In genomic region chr5:62480967-62481366, GRCm38 (mm10) we compare ENCODE assay signal across 11 mouse cellular contexts.
A peak's percentile ranks its signal among the peaks of the same experiment; 100 is the strongest.
DNase-seq lines count a peak whose midpoint lies in the region; ATAC-seq and TF ChIP-seq lines count a peak whose summit lies in the region.
"Had no signal": no experiment of that assay in that cellular context is flagged by ENCODE, and none has a peak within 500 bp of the region (broad histone marks: within the 10 kb centered on the region; RNA-seq: fewer than 3 reads in every experiment).

No protein-coding gene starts in this region.

- TF ChIP-seq EP300 in lung, postnatal 0 days (IDR thresholded peaks at IDR 0.05), result no peak

- no peaks in the 10 kb centered on the region for H3K9me3 ChIP-seq in hindbrain, embryonic 14.5 days (ENCODE audit: control insufficient read depth, low read length)
- H3K9me3 ChIP-seq in hindbrain, embryonic 12.5 days (replicated peaks), result no peaks in the 10 kb centered on the region
- H3K9me3 ChIP-seq in forebrain, embryonic 16.5 days (ENCODE audit: control insufficient read depth, low read length), result no peaks in the 10 kb centered on the region
- H3K9me3 ChIP-seq in lung, postnatal 0 days (ENCODE audit: low read length), result no peaks in the 10 kb centered on the region
- H3K9me3 ChIP-seq: hindbrain, embryonic 13.5 days; limb, embryonic 12.5 days had no signal

- H3K4me1 ChIP-seq in hindbrain, embryonic 14.5 days (replicated peaks; ENCODE audit: control insufficient read depth, insufficient read depth, low read length), result no peaks in the 10 kb centered on the region
- H3K4me1 ChIP-seq in hindbrain, embryonic 12.5 days, result no peaks in the 10 kb centered on the region
- no peaks in the 10 kb centered on the region for H3K4me1 ChIP-seq in forebrain, embryonic 16.5 days (replicated peaks; ENCODE audit: control insufficient read depth, insufficient read depth, low read length)
- no peaks in the 10 kb centered on the region for H3K4me1 ChIP-seq in lung, postnatal 0 days (ENCODE audit: insufficient read depth, low read depth, low read length)
- H3K4me1 ChIP-seq: hindbrain, embryonic 13.5 days; limb, embryonic 12.5 days had no signal

- H3K4me3 ChIP-seq in hindbrain, embryonic 14.5 days (replicated peaks; ENCODE audit: low read length), result no peak overlapping the region
- no peak overlapping the region for H3K4me3 ChIP-seq in hindbrain, embryonic 12.5 days
- H3K4me3 ChIP-seq in forebrain, embryonic 16.5 days (replicated peaks; ENCODE audit: low read length), result no peak overlapping the region
- no peak overlapping the region for H3K4me3 ChIP-seq in lung, postnatal 0 days (ENCODE audit: low read depth, low read length)
- H3K4me3 ChIP-seq: hindbrain, embryonic 13.5 days; limb, embryonic 12.5 days had no signal

- no peak for ATAC-seq in hindbrain, embryonic 14.5 days (ENCODE audit: low FRiP score)
- ATAC-seq in hindbrain, embryonic 12.5 days (ENCODE audit: low FRiP score), result no peak
- ATAC-seq in forebrain, embryonic 16.5 days, result peak; percentile 52; the same call in 1 of the 2 replicates
- no peak for ATAC-seq in lung, postnatal 0 days

- no peaks in the 10 kb centered on the region for H3K36me3 ChIP-seq in hindbrain, embryonic 14.5 days (replicated peaks; ENCODE audit: control insufficient read depth, insufficient read depth)
- no peaks in the 10 kb centered on the region for H3K36me3 ChIP-seq in hindbrain, embryonic 12.5 days
- H3K36me3 ChIP-seq in forebrain, embryonic 16.5 days (ENCODE audit: control insufficient read depth, insufficient read depth), result no peaks in the 10 kb centered on the region
- H3K36me3 ChIP-seq in lung, postnatal 0 days (ENCODE audit: insufficient read depth, low read length), result no peaks in the 10 kb centered on the region
- H3K36me3 ChIP-seq: hindbrain, embryonic 13.5 days; limb, embryonic 12.5 days had no signal

- no peak for TF ChIP-seq CTCF in lung, postnatal 0 days (IDR thresholded peaks at IDR 0.05)

- no peak overlapping the region for H3K9ac ChIP-seq in hindbrain, embryonic 14.5 days
- H3K9ac ChIP-seq in hindbrain, embryonic 12.5 days, result no peak overlapping the region
- no peak overlapping the region for H3K9ac ChIP-seq in forebrain, embryonic 16.5 days (replicated peaks; ENCODE audit: low read depth, low read length)
- H3K9ac ChIP-seq in lung, postnatal 0 days (replicated peaks; ENCODE audit: low read depth), result no peak overlapping the region
- H3K9ac ChIP-seq: hindbrain, embryonic 13.5 days; limb, embryonic 12.5 days had no signal

- 27% methylated on average over 1 of the region's 1 CpGs for WGBS in hindbrain, embryonic 14.5 days
- 35% methylated on average over 1 of the region's 1 CpGs for WGBS in hindbrain, embryonic 12.5 days
- 33% methylated on average over 1 of the region's 1 CpGs for WGBS in forebrain, embryonic 16.5 days
- 13% methylated on average over 1 of the region's 1 CpGs for WGBS in lung, postnatal 0 days

- no peak overlapping the region for H3K27ac ChIP-seq in hindbrain, embryonic 14.5 days
- H3K27ac ChIP-seq in hindbrain, embryonic 12.5 days, result no peak overlapping the region
- no peak overlapping the region for H3K27ac ChIP-seq in forebrain, embryonic 16.5 days (ENCODE audit: low read length)
- H3K27ac ChIP-seq in lung, postnatal 0 days (ENCODE audit: low read length), result no peak overlapping the region
- H3K27ac ChIP-seq: hindbrain, embryonic 13.5 days; limb, embryonic 12.5 days had no signal

- no peaks in the 10 kb centered on the region for H3K27me3 ChIP-seq in hindbrain, embryonic 14.5 days (ENCODE audit: control insufficient read depth, insufficient read depth, low read length)
- no peaks in the 10 kb centered on the region for H3K27me3 ChIP-seq in hindbrain, embryonic 12.5 days
- no peaks in the 10 kb centered on the region for H3K27me3 ChIP-seq in forebrain, embryonic 16.5 days (replicated peaks; ENCODE audit: control insufficient read depth, insufficient read depth, low read length)
- H3K27me3 ChIP-seq in lung, postnatal 0 days (replicated peaks; ENCODE audit: insufficient read depth, low read length), result no peaks in the 10 kb centered on the region
- H3K27me3 ChIP-seq: hindbrain, embryonic 13.5 days; limb, embryonic 12.5 days had no signal

- DNase-seq in hindbrain, embryonic 14.5 days (ENCODE audit: low spot score), result peak; percentile 93
- peak; percentile 3 for DNase-seq in right cerebral cortex, adult 18-20 months
- DNase-seq in right cerebral cortex, postnatal 14 days, result no peak
- no peak for DNase-seq in B cell, adult 2 months
- DNase-seq in kidney, postnatal 36 days, result no peak
- no peak for DNase-seq in lung, postnatal 0 days (ENCODE audit: low spot score)
- DNase-seq: right cerebral cortex, postnatal 25 days had no signal

- H3K4me2 ChIP-seq in hindbrain, embryonic 14.5 days (replicated peaks), result no peak overlapping the region
- H3K4me2 ChIP-seq in hindbrain, embryonic 12.5 days (replicated peaks), result no peak overlapping the region
- no peak overlapping the region for H3K4me2 ChIP-seq in forebrain, embryonic 16.5 days (ENCODE audit: low read length)
- no peak overlapping the region for H3K4me2 ChIP-seq in lung, postnatal 0 days (replicated peaks; ENCODE audit: low read depth, low read length)
- H3K4me2 ChIP-seq: hindbrain, embryonic 13.5 days; limb, embryonic 12.5 days had no signal

Comparison
In these comparisons a context has a peak if more than half of its experiments do, and no peak if none do; other contexts are left out.
1. DNase-seq: peak in hindbrain, embryonic 14.5 days (single experiment) and right cerebral cortex, adult 18-20 months (single experiment); none in right cerebral cortex, postnatal 14 days (single experiment), B cell, adult 2 months (0 of 2), kidney, postnatal 36 days (0 of 2) and lung, postnatal 0 days (single experiment).